Mouse (Mus musculus): Measurements from ENCODE around the gene Pus10.
A peak's percentile ranks its signal among the peaks of the same experiment; 100 is the strongest.

Pus10 gene

GRCm38 (mm10) chr11:23665311-23665786 is at the start of gene Pus10:
Gene Pus10, plus strand, starts transcription at chr11:23665674.
- DNase-seq: peak; percentile 62

GRCm38 (mm10) chr11:23618995-23619394 is 46.5 kb upstream of the Pus10 start:
- no peak for DNase-seq

DNA sequence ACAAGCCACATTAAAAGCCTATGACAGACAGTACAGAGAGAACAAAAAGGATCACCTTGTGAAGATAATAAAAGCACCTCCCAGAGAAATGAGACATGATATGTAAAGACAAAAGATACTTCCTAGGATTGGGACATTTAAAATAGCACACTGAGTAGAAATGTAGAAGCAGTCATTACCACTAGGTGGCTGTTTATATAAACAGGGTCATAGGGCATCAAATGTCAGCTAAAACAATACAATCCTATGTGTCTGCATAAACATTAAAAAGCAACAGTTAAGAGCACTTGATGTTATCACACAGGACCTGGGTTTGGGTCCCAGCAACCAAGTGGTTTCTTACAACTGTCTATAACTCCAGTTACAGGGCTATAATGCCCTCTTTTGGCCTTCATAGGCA is 34.8 kb upstream of the Pus10 start:
- no peak for DNase-seq

- DNase-seq: peak; percentile 83
Measured at GRCm38 (mm10) chr11:23632945-23633878, 32.3 kb upstream of the Pus10 start, which contains the start of gene 0610010F05Rik. Gene 0610010F05Rik, minus strand, starts transcription at chr11:23633639.

DNA sequence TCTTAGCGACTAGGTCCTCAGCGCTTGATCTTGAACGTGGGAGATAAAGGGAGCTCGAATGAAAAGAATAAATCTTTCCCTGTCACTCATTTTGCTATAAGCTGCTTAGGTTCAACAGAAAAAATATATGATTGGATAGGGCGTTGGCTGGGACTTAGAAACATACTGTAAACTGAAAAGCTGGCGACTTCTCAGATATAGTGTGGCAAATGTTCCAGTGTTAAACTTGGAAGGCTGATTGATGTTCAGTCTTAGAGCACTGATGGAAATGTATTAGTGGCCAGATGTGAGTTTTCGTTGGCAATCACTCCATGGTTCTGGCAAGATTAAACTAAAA is 31.6 kb upstream of the Pus10 start:
- no peak for DNase-seq

DNA sequence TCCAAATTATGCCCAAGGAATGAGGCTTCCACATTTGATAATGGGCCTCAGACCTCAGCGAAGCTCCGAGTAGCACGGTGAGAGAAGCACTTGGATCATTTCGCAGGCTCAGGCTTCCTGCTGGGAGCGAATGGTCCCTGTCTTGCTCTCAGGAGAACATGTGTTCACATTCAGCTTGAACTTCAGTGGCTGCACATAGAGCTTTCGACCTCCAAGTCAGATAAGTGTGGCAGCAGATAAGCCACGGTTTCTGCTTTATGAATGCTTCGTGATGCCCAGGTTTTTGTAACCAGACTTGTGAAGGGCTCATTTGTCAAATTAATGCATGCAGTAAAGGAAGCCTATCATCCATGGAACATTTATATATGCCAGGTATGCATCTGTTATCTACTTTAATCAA is 30.9 kb upstream of the Pus10 start:
- no peak for DNase-seq

GRCm38 (mm10) chr11:23647431-23647830 is 18.0 kb upstream of the Pus10 start:
- no peak for DNase-seq

DNA sequence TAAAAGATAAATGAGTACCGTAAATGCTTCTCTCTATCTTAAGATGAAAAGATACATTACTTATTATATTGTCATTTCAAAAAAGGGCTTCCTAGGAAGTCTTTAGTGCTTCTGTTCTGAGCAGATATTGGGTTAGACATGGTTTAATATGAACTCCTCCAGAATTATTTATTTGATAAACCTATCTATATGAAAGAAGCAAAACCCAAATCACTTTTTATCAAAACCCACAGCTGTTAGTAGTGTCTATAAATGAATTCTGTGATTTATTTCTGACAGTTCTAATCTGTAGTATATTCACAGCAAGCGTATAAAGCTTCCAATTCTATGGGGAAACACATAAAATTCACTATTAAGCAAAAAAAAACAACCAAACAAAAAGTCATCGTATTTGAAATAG is 17.6 kb upstream of the Pus10 start:
- no peak for DNase-seq

GRCm38 (mm10) chr11:23653666-23654065 is 11.8 kb upstream of the Pus10 start:
- DNase-seq: no peak

GRCm38 (mm10) chr11:23657791-23658190 is 7.7 kb upstream of the Pus10 start:
- DNase-seq: no peak

DNA sequence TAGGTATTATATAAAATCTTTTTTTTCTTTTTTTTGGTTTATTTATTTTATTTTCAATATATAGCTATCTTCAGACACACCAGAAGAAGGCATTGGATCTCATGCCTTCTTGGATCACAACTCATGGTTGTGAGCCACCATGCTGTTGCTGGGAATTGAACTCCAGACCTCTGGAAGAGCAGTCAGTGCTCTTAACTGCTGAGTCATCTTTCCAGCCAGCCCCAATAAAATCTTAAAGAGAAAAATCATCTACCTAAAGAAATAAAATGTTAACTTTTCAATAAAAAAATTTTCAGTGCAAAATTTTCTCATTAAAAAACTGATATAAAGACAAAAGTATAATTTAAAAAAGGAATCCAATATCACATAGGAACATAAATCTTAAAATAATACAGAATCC is 1.2 kb upstream of the Pus10 start:
- DNase-seq: no peak

DNA sequence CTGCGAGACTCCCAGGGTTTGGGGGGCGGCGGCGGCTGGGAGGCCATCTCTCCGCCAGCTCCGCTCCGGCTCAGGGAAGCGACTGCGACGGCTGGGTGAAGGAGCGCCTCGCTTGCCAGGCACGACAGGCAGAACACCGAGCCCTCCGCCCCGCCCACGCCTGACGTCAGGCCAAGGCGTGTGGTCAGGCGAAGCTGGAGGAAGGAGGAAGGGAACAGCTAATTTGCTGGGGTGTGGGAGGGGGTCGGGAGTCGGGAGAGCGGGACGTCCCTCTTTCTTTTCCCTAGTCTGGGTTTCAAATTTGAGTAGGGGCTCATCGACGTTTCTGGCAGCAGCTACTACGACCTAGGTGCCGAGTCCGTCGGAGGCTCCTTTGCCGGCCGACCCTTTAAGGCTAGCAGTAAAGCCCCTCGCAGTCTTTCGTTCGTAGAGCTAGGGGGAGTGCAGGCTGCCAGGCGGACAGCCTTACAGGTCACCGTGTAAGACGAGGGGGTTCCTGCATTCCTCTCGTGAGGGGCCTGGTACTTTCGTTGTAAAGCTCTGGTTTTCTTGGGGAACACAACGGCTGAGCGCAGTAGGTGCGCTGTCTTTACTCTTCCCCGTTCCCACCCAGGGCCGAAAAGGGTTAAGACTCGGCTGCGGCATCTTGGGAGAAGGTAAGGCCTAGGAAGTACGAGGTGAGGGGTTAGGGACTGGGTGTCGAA is 476 bp downstream of the Pus10 start, which contains the start of gene Pex13:
Gene Pex13 (minus strand): TSS at position 162 of the 704 bp plus-strand sequence.
- DNase-seq: peak; percentile 92

DNA sequence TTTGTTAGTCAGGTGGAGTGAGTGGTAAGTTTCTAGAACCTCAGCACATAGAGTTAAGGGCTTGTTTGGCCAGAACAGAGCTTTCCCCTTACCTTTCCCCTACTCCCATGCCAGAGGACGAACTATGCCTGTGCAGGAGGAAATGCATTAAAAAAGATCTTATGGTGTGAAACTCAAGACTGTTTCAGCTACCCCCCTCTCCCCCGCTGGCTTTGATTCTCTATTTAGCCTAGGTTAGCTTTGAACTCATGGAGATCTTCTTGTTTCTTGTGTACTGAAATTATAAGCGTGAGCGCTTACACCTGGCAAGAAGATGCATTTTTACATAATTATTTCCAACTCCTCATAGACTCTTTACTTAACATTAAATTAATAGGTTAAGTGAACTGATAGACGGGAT is 1.1 kb downstream of the Pus10 start:
- no peak for DNase-seq

DNA sequence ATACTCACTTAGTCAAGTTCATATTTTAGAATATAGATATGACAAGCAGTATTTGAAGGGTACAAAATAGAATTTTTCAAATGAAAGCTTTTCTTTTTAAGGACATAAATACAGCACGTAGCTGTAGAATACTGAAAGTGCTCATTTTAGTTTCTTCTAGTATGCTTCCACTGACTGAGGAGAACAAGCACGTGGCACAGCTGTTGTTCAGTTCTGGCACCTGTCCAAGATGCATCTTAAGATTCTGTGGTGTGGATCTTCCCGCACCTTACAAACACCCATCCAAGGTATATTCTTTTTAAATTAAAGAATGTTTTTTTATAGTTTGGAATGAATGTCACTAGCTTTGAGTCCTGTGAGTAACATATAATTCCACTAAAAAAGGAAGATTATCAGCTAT is 1.7 kb downstream of the Pus10 start:
- DNase-seq: no peak

- no peak for DNase-seq
Measured at GRCm38 (mm10) chr11:23672256-23672749, 6.8 kb downstream of the Pus10 start.

DNA sequence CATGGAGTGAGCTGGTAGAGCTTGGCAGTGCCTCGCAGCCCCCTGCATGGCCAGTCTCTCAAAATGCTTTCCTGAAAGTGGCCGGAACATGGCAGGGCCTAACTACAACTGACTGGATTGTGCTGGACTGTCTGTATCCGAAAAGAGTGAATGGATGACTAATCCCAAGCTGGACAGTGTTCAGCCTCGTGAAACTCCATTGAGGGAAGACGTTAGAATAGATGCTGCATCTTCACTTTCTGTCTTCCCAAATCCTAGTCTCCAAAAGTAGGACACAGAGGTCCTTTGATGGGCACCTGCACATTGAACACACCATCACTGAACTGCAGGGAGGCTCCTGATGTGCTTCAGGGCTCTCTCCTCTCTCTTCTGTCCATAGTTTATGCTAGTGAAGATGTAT is 10.6 kb downstream of the Pus10 start:
- DNase-seq: no peak

- peak; percentile 52 for DNase-seq
Measured at GRCm38 (mm10) chr11:23679044-23679642, 13.7 kb downstream of the Pus10 start.

- DNase-seq: no peak
Measured at GRCm38 (mm10) chr11:23680435-23680950, 15.0 kb downstream of the Pus10 start.

DNA sequence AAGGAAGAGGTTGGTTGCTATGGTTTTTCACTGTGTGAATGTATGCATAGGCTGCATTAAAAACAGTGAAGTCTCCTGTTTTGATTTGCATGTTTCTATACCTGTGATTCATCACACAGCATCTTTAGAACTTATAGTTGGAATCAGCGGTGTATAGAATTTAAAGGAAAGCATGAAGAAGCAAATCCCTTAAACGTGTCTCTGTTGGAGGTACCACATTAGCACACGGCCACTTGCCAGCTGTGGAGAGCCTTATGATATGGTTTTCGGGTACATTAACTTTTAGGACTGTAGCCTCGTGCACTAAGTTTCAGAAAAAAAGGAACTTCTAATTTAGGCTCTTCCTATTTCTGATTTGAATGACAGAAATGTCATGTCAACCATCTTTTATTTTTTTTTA is 17.1 kb downstream of the Pus10 start:
- no peak for DNase-seq

DNA sequence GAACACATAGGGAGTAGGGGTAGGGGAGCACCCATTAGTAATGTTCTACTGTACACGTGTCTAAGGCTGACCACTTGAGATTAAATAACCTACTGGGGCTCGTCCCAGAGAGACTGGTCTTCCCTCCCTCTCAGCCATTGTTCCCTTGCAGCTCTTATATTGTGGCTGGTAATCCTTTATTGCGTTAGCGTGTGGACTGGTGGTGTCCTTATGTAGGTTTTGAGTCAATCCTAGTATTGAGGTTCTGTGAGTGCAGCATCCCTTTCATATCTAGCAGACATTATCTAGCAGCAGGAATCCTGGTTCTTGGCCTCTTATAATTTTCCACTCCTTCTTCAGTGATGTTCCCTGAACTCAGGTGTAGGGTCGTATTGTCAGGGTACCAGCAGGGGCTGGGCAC is 21.2 kb downstream of the Pus10 start:
- DNase-seq: no peak

DNA sequence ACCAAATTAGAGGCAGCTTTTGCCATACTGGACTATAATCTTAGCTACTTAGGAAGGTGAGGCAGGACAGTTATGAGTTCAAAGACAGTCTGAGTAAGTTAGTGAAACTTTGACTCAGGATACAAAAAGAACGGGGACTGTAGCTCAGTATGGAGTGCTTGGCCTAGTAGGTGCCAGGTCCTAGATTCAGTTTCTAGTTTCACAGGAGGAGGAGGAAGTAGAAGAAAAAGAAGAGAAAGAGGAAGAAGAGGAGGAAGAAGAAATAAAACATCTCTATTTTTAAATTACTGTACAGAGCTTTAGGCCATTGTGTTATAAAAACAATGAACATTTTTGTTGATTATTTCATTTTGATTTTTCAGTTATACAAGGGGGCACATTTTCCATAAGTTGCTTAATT is 22.6 kb downstream of the Pus10 start:
- no peak for DNase-seq

DNA sequence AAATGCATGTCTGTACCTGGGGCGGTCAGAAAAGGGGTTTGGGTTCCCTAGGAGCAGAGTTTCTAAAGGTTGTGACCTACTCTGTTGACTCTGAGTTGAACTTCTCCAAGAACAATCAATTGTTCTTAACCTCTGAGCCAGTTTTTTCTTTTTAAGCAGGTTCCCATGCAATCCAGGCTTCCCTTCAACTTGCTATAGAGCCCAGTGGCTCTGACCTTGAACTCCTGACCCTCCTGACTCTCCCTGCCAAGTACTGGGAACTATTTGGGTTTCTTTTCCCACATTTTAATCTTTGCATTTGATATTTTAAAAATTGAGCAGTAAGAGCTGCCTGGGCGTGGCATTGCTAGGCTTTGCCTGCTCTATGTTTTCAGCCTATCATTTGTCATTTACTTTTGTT is 27.8 kb downstream of the Pus10 start:
- no peak for DNase-seq

- DNase-seq: no peak
Measured at GRCm38 (mm10) chr11:23695847-23696246, 30.4 kb downstream of the Pus10 start.
